Mouse (Mus musculus): ENCODE results near the gene Atp2c1. TPM values are rescaled to one million over a fixed set of nuclear protein-coding genes. Genes with fewer than 3 reads are reported as not detected.

Gene Atp2c1
- total RNA-seq, 2 experiments from 2014 or later, result 252 to 278 TPM

DNA sequence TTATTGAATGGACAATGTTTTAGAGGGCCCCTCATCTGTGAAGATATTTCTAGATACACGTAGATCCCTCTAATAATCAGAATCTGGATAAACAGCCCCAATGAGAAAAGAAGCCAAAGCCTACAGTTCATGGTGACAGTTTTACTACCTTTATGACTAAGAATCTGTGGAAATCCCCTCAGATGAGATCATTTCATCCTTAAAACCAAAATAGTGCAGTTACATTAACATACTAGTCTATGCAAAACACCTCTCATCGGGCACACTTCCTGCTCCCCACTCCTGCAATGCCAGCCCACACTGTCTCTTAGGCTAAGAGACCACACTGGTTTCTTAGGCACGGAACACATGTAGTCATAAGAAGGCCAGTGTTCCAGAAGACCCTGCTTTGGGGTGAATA is 158.5 kb downstream of the Atp2c1 start:
- DNase-seq (ENCODE audit: low spot score in 2 of 2), result no peak

DNA sequence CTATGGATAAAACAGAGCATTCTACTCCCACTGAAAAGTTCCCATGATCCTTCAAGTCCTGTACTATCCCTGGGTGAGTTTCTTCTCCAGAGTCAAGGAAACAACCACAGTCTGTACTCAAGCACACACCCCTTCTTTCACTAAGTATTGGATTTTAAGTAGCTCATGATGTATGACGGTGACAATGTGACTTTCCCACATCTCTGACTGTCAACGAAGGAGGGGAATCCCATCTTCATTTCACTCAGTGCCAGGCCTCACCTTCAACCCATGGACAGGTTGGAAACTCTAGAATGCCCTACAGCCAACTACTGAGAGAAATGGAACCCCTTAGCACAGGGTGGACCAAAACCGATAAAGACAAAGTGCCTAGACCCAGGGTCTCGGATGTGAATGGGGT is 160.9 kb downstream of the Atp2c1 start:
- DNase-seq (ENCODE audit: low spot score in 2 of 2), result no peak

DNA sequence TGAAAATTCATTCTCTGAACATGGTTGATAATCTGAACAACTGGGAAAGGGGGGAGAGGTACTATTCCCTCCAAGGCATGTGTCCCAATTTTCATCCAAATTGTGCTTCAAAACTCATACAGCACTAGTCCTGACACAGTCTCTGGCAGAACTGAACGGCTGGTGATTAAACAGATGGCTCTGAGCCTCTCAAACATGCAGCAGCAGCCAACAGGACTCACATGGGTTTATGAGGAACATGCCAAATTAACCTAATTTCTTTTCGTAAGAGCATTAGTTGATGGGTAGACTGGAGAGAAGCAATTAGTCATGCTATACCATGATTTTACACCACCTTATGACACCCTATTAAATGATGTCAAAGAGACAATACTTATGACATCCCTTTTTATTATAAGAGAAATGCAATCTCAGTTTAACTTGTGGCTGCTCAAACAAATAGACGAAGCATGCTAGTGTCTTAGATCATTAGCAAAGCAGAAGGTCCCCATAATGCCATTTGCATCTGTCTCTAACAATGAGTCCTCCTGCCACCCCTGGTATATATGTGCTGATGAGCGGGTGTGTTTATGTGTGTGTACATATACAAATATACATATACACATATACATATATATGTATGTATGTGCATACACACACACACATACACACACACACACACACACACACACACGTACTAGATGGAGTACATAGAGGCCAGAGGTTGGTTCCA is 163.4 kb downstream of the Atp2c1 start:
- no peak for DNase-seq (ENCODE audit: low spot score in 2 of 2)

DNA sequence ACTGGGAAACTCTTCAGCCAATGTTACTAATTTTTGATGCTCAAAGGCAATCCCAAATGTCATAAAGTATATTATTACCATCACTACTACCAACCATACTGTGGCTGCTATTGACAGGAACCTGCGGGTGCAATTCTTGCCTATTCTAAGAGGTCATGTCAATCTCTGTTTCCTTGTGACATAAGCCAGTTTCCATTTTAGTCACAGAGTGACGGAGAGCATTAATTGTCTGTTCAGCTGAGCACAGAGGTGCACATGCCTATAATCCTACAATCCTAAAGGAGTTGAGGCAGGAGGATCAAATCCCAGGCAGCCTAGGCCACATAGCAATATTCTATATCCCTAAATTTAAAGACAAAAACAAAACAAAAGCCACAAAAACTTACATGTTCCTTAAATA is 164.9 kb downstream of the Atp2c1 start:
- no peak for DNase-seq (ENCODE audit: low spot score in 2 of 2)

Other genes starting within 250 kb of the Atp2c1 start
- 10 to 100 TPM; 12.0 to 12.3 TPM for gene Aste1, start 131.9 kb downstream of the Atp2c1 start, total RNA-seq (2021)
- gene Nek11, start 131.8 kb downstream of the Atp2c1 start, total RNA-seq (2021), result 1 to 10 TPM; 2.1 to 3.2 TPM
- 10 to 100 TPM; 35.7 to 41.3 TPM for gene Pik3r4, start 115.7 kb upstream of the Atp2c1 start, total RNA-seq (2021)

Measured in layer of hippocampus, postnatal 10 days (tissue).